Mouse (Mus musculus) liver, embryonic 13.5 days (tissue): ENCODE measurements around the gene Tex264. TPM values are rescaled to one million over a fixed set of nuclear protein-coding genes. Genes with fewer than 3 reads are reported as not detected.

Experiments used
- ATAC-seq: fragments of 200-750 bp; cut with Nextera tagmentation; 2 replicates; pipeline ENCODE4 v1.8.0; 2017; ENCODE audit warnings: low read depth, mild to moderate bottlenecking, moderate number of reproducible peaks, moderate library complexity
- DNase-seq: peaks from one replicate; pipeline ENCODE4 v3.0.0; 2022
- H3K27ac ChIP-seq: fragments of 300-500 bp; sonication (generic); 2 replicates; pipeline ENCODE4 v1.5.1; 2015; ENCODE audit warnings: moderate library complexity, mild to moderate bottlenecking, inconsistent platforms
- H3K27me3 ChIP-seq: fragments of 300-500 bp; sonication (generic); 2 replicates; pipeline ENCODE4 v1.6.1; 2015; ENCODE audit warnings: mild to moderate bottlenecking, inconsistent platforms
- H3K36me3 ChIP-seq: fragments of 300-500 bp; sonication (generic); 2 replicates; pipeline ENCODE4 v1.6.1; 2015; ENCODE audit warnings: mild to moderate bottlenecking, inconsistent platforms
- H3K4me1 ChIP-seq: fragments of 300-500 bp; sonication (generic); replicated peaks from 2 replicates; pipeline ENCODE4 v1.6.1; 2015; ENCODE audit warnings: inconsistent platforms
- H3K4me2 ChIP-seq: fragments of 300-500 bp; sonication (generic); 2 replicates; pipeline ENCODE4 v1.6.1; 2015; ENCODE audit warnings: inconsistent platforms, mild to moderate bottlenecking, moderate library complexity
- H3K4me3 ChIP-seq: fragments of 300-500 bp; sonication (generic); replicated peaks from 2 replicates; pipeline ENCODE4 v1.5.1; 2015; ENCODE audit warnings: mild to moderate bottlenecking, inconsistent platforms
- H3K9ac ChIP-seq: fragments of 300-500 bp; sonication (generic); 2 replicates; pipeline ENCODE4 v1.6.1; 2015; ENCODE audit warnings: mild to moderate bottlenecking, inconsistent platforms
- H3K9me3 ChIP-seq: fragments of 300-500 bp; sonication (generic); replicated peaks from 2 replicates; pipeline ENCODE4 v1.6.1; 2016; ENCODE audit warnings: inconsistent platforms
- WGBS: fragments of 180-500 bp; shearing (Covaris S2); methylation state at CpG from one replicate; pipeline ENCODE4 v1.1.7; 2015; ENCODE audit not compliant: insufficient replicate concordance; 5-methylcytosine and 5-hydroxymethylcytosine counted together
- polyA plus RNA-seq: library from polyadenylated mRNA; unstranded; fragments of >200 nt; fragmentation: Nextera tagmentation; extraction: Ambion mirVana; gene quantifications from 2 replicates; pipeline ENCODE4 v1.2.1, GENCODE M21; 2015

Gene Tex264
- polyA plus RNA-seq, 1 experiment from 2014 or later: 14.1 TPM

- no peak overlapping the region for H3K9ac ChIP-seq
- H3K4me3 ChIP-seq: no peak overlapping the region
- no peak overlapping the region for H3K27ac ChIP-seq
- ATAC-seq: peak; percentile 37; the same call in 1 of the 2 replicates
- peak; percentile 62 for DNase-seq
- no peaks in the 10 kb centered on the region for H3K27me3 ChIP-seq
- 0 out of 2 replicates have a peak overlapping the region, but pooled peaks have one; percentile 21 for H3K4me2 ChIP-seq
- peaks cover 38% of the 10 kb centered on the region for H3K4me1 ChIP-seq
- WGBS: 30% methylated on average over 8 of the region's 8 CpGs
- no peaks in the 10 kb centered on the region for H3K9me3 ChIP-seq
- H3K36me3 ChIP-seq: no peaks in the 10 kb centered on the region; the same call in 1 of the 2 replicates
Observed at GRCm38 (mm10) chr9:106686983-106687650, 1.4 kb upstream of the Tex264 start.

GRCm38 (mm10) chr9:106684918-106685248 is 844 bp downstream of the Tex264 start:
- DNase-seq (no peak), ATAC-seq (peak; percentile 3; the same call in 1 of the 2 replicates)
- H3K9ac ChIP-seq: peak overlapping the region; percentile 76
- no peaks in the 10 kb centered on the region for H3K27me3 ChIP-seq
- peak overlapping the region; percentile 98 for H3K4me2 ChIP-seq
- H3K27ac ChIP-seq: peak overlapping the region; percentile 65; the same call in 1 of the 2 replicates
- H3K4me3 ChIP-seq: peak overlapping the region; percentile 71
- H3K9me3 ChIP-seq: no peaks in the 10 kb centered on the region
- WGBS: 5% methylated on average over 13 of the region's 14 CpGs
- peaks cover 41% of the 10 kb centered on the region for H3K4me1 ChIP-seq
- H3K36me3 ChIP-seq: peaks cover 18% of the 10 kb centered on the region

- peak overlapping the region; percentile 71 for H3K4me3 ChIP-seq
- DNase-seq: no peak
- peaks cover 18% of the 10 kb centered on the region for H3K36me3 ChIP-seq
- H3K9me3 ChIP-seq: no peaks in the 10 kb centered on the region
- peaks cover 41% of the 10 kb centered on the region for H3K4me1 ChIP-seq
- no peaks in the 10 kb centered on the region for H3K27me3 ChIP-seq
- ATAC-seq: no peak
- H3K9ac ChIP-seq: peak overlapping the region; percentile 76
- 48% methylated on average over 6 of the region's 6 CpGs for WGBS
- no peak overlapping the region; the same call in 1 of the 2 replicates for H3K27ac ChIP-seq
- H3K4me2 ChIP-seq: peak overlapping the region; percentile 98
Observed at GRCm38 (mm10) chr9:106684093-106684872, 1.4 kb downstream of the Tex264 start.

- no peak for ATAC-seq
Observed at GRCm38 (mm10) chr9:106681026-106681425, 4.7 kb downstream of the Tex264 start.

GRCm38 (mm10) chr9:106678242-106678641 is 7.5 kb downstream of the Tex264 start:
- DNase-seq (no peak), ATAC-seq (no peak)
- WGBS: 67% methylated on average over 4 of the region's 4 CpGs
- Histone ChIP-seq H3K9me3 (no peaks in the 10 kb centered on the region), H3K36me3 (peaks cover 21% of the 10 kb centered on the region), H3K27ac (no peak overlapping the region), H3K9ac (no peak overlapping the region), H3K4me3 (no peak overlapping the region), H3K27me3 (no peaks in the 10 kb centered on the region), H3K4me2 (no peak overlapping the region), H3K4me1 (peaks cover 27% of the 10 kb centered on the region)

More at GRCm38 (mm10) chr9:106681026-106681425, 4.7 kb downstream of the Tex264 start:
- H3K9me3 ChIP-seq: no peaks in the 10 kb centered on the region
- 80% methylated on average over 9 of the region's 9 CpGs for WGBS
- H3K27me3 ChIP-seq: no peaks in the 10 kb centered on the region
- no peak for DNase-seq
- H3K4me1 ChIP-seq: peaks cover 30% of the 10 kb centered on the region
- no peak overlapping the region for H3K27ac ChIP-seq
- H3K9ac ChIP-seq: no peak overlapping the region
- H3K36me3 ChIP-seq: peaks cover 18% of the 10 kb centered on the region
- H3K4me3 ChIP-seq: no peak overlapping the region
- no peak overlapping the region for H3K4me2 ChIP-seq

- no peak overlapping the region for H3K4me3 ChIP-seq
- no peak overlapping the region for H3K4me2 ChIP-seq
- H3K9me3 ChIP-seq: no peaks in the 10 kb centered on the region
- H3K9ac ChIP-seq: no peak overlapping the region
- WGBS: 68% methylated on average over 5 of the region's 5 CpGs
- DNase-seq (no peak), ATAC-seq (no peak)
- H3K27ac ChIP-seq: no peak overlapping the region
- no peaks in the 10 kb centered on the region for H3K27me3 ChIP-seq
- peaks cover 23% of the 10 kb centered on the region for H3K36me3 ChIP-seq
- peaks cover 24% of the 10 kb centered on the region for H3K4me1 ChIP-seq
Observed at GRCm38 (mm10) chr9:106677702-106678101, 8.0 kb downstream of the Tex264 start.

GRCm38 (mm10) chr9:106676571-106676970 is 9.2 kb downstream of the Tex264 start:
- Histone ChIP-seq H3K9me3 (no peaks in the 10 kb centered on the region), H3K4me1 (peaks cover 18% of the 10 kb centered on the region), H3K36me3 (peaks cover 26% of the 10 kb centered on the region), H3K4me3 (no peak overlapping the region), H3K27me3 (no peaks in the 10 kb centered on the region), H3K9ac (no peak overlapping the region), H3K27ac (no peak overlapping the region), H3K4me2 (no peak overlapping the region)
- DNase-seq (no peak), ATAC-seq (no peak)
- WGBS: 63% methylated on average over 4 of the region's 4 CpGs

- Histone ChIP-seq H3K36me3 (peaks cover 25% of the 10 kb centered on the region), H3K4me2 (no peak overlapping the region), H3K4me3 (no peak overlapping the region), H3K9me3 (no peaks in the 10 kb centered on the region), H3K27ac (no peak overlapping the region), H3K4me1 (peaks cover 18% of the 10 kb centered on the region), H3K27me3 (no peaks in the 10 kb centered on the region), H3K9ac (no peak overlapping the region)
- WGBS: 68% methylated on average over 9 of the region's 9 CpGs
- no peak for DNase-seq
- ATAC-seq: 0 out of 2 replicates have a peak, but pooled peaks have one; percentile 34
Observed at GRCm38 (mm10) chr9:106675965-106676364, 9.8 kb downstream of the Tex264 start.

GRCm38 (mm10) chr9:106675480-106675879 is 10.2 kb downstream of the Tex264 start:
- no peaks in the 10 kb centered on the region for H3K9me3 ChIP-seq
- no peaks in the 10 kb centered on the region for H3K27me3 ChIP-seq
- peaks cover 18% of the 10 kb centered on the region for H3K4me1 ChIP-seq
- WGBS: 0% methylated on average over 1 of the region's 1 CpGs
- DNase-seq (peak; percentile 67), ATAC-seq (peak; percentile 55; the same call in 1 of the 2 replicates)
- H3K36me3 ChIP-seq: peaks cover 21% of the 10 kb centered on the region
- H3K27ac ChIP-seq: no peak overlapping the region
- no peak overlapping the region for H3K4me2 ChIP-seq
- H3K4me3 ChIP-seq: no peak overlapping the region
- no peak overlapping the region for H3K9ac ChIP-seq

GRCm38 (mm10) chr9:106673860-106674259 is 11.9 kb downstream of the Tex264 start:
- DNase-seq (no peak), ATAC-seq (peak; percentile 72)
- Histone ChIP-seq H3K9ac (no peak overlapping the region), H3K9me3 (no peaks in the 10 kb centered on the region), H3K27me3 (no peaks in the 10 kb centered on the region), H3K4me1 (peaks cover 18% of the 10 kb centered on the region), H3K36me3 (peaks cover 21% of the 10 kb centered on the region), H3K27ac (no peak overlapping the region), H3K4me3 (no peak overlapping the region), H3K4me2 (no peak overlapping the region)
- WGBS: 76% methylated on average over 2 of the region's 2 CpGs

- Histone ChIP-seq H3K4me3 (no peak overlapping the region), H3K4me2 (no peak overlapping the region), H3K36me3 (peaks cover 42% of the 10 kb centered on the region), H3K4me1 (no peaks in the 10 kb centered on the region), H3K27ac (no peak overlapping the region), H3K27me3 (no peaks in the 10 kb centered on the region), H3K9ac (no peak overlapping the region), H3K9me3 (no peaks in the 10 kb centered on the region)
- ATAC-seq (no peak), DNase-seq (no peak)
- WGBS: 76% methylated on average over 6 of the region's 6 CpGs
Observed at GRCm38 (mm10) chr9:106664856-106665255, 20.9 kb downstream of the Tex264 start.
